Comparison of ENCODE assay signal across 9 mouse cellular contexts in the genomic region with DNA sequence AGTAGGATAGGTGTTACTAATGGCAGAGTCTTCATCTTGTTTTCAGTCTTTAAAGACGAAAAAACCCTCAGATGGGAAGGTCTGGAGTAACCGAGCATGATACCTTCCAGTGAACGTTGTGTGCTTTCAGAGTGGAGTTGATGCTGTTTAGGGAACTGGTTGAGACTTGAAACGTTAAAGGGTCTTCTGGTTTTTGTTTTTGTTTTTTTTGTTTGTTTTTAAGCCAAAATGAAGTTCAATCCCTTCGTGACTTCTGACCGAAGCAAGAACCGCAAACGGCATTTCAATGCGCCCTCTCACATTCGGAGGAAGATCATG. TPM values are rescaled to one million over a fixed set of nuclear protein-coding genes. Genes with fewer than 3 reads are reported as not detected.
DNase-seq lines count a peak whose midpoint lies in the region; ATAC-seq and TF ChIP-seq lines count a peak whose summit lies in the region.
"Had no signal": no experiment of that assay in that cellular context is flagged by ENCODE, and none has a peak within 500 bp of the region (broad histone marks: within the 10 kb centered on the region; RNA-seq: fewer than 3 reads in every experiment).

No protein-coding gene starts in this region.

- WGBS in lung, adult 2 months = 1% methylated on average over 10 of the region's 10 CpGs
- WGBS in embryonic facial prominence, embryonic 13.5 days = under 1% methylated on average over 10 of the region's 10 CpGs
- WGBS in intestine, embryonic 15.5 days = 0% methylated on average over 10 of the region's 10 CpGs
- under 1% methylated on average over 10 of the region's 10 CpGs for WGBS in neural tube, embryonic 12.5 days

- peak overlapping the region; percentile 100 for H3K9ac ChIP-seq in embryonic facial prominence, embryonic 13.5 days
- H3K9ac ChIP-seq in intestine, embryonic 15.5 days = peak overlapping the region; percentile 92
- H3K9ac ChIP-seq in neural tube, embryonic 12.5 days = peak overlapping the region; percentile 92

- no peaks in the 10 kb centered on the region; the same call in 1 of the 2 replicates for H3K4me1 ChIP-seq in lung, adult 2 months (ENCODE audit: control insufficient read depth, insufficient read depth, low read length)
- peaks cover 11% of the 10 kb centered on the region for H3K4me1 ChIP-seq in embryonic facial prominence, embryonic 13.5 days
- H3K4me1 ChIP-seq in intestine, embryonic 15.5 days (replicated peaks) = peaks cover 6% of the 10 kb centered on the region; the same call in 1 of the 2 replicates
- H3K4me1 ChIP-seq in neural tube, embryonic 12.5 days = peaks cover 8% of the 10 kb centered on the region

- no peak for TF ChIP-seq POLR2A in lung, adult 2 months (IDR thresholded peaks at IDR 0.05; ENCODE audit: borderline replicate concordance, extremely low read depth, low read depth, low read length)

- peaks cover 42% of the 10 kb centered on the region for H3K36me3 ChIP-seq in embryonic facial prominence, embryonic 13.5 days
- peaks cover 23% of the 10 kb centered on the region for H3K36me3 ChIP-seq in intestine, embryonic 15.5 days
- peaks cover 42% of the 10 kb centered on the region for H3K36me3 ChIP-seq in neural tube, embryonic 12.5 days

- TF ChIP-seq CTCF in lung, adult 2 months (IDR thresholded peaks at IDR 0.05; ENCODE audit: insufficient read depth, low read length) = no peak

- H3K4me2 ChIP-seq in embryonic facial prominence, embryonic 13.5 days = peak overlapping the region; percentile 74
- H3K4me2 ChIP-seq in intestine, embryonic 15.5 days (replicated peaks) = peak overlapping the region; percentile 64
- H3K4me2 ChIP-seq in neural tube, embryonic 12.5 days (replicated peaks) = peak overlapping the region; percentile 81

- H3K27ac ChIP-seq in embryonic facial prominence, embryonic 13.5 days = peak overlapping the region; percentile 94
- H3K27ac ChIP-seq in intestine, embryonic 15.5 days = peak overlapping the region; percentile 83
- no peak overlapping the region for H3K27ac ChIP-seq in neural tube, embryonic 12.5 days

- H3K9me3 ChIP-seq in embryonic facial prominence, embryonic 13.5 days = no peaks in the 10 kb centered on the region
- no peaks in the 10 kb centered on the region for H3K9me3 ChIP-seq in intestine, embryonic 15.5 days
- no peaks in the 10 kb centered on the region for H3K9me3 ChIP-seq in neural tube, embryonic 12.5 days

- H3K4me3 ChIP-seq in lung, adult 2 months (replicated peaks; ENCODE audit: extremely low read depth, low read depth, low read length) = peak overlapping the region; percentile 64
- peak overlapping the region; percentile 97 for H3K4me3 ChIP-seq in embryonic facial prominence, embryonic 13.5 days
- peak overlapping the region; percentile 69 for H3K4me3 ChIP-seq in intestine, embryonic 15.5 days (replicated peaks)
- H3K4me3 ChIP-seq in neural tube, embryonic 12.5 days = peak overlapping the region; percentile 92

- ATAC-seq in embryonic facial prominence, embryonic 13.5 days (ENCODE audit: insufficient number of reproducible peaks, insufficient read depth, low FRiP score, low TSS enrichment, low read depth) = no peak
- ATAC-seq in intestine, embryonic 15.5 days = no peak
- ATAC-seq in neural tube, embryonic 12.5 days (ENCODE audit: low FRiP score, low read depth) = no peak

- no peak for DNase-seq in lung, adult 2 months
- no peak for DNase-seq in lung, adult 18-20 months
- no peak for DNase-seq in urinary bladder, postnatal 4 days (ENCODE audit: low spot score in 2 of 2)
- DNase-seq in adrenal gland, postnatal 36 days = no peak
- no peak for DNase-seq in cerebellum, adult 9-11 months

- H3K27me3 ChIP-seq in embryonic facial prominence, embryonic 13.5 days = peaks cover 7% of the 10 kb centered on the region
- H3K27me3 ChIP-seq in intestine, embryonic 15.5 days (replicated peaks) = no peaks in the 10 kb centered on the region
- H3K27me3 ChIP-seq in neural tube, embryonic 12.5 days (replicated peaks) = no peaks in the 10 kb centered on the region

RNA-seq across cellular contexts. Expression of a gene that starts 0.6 kb away (rescaled TPM):
- 469 and 674 TPM in 2 replicates for polyA plus RNA-seq in lung, adult 2 months (2012; rRNA removed)
- 1,181 and 1,252 TPM in 2 replicates for polyA plus RNA-seq in embryonic facial prominence, embryonic 13.5 days (2015; fragmentation: Nextera tagmentation; extraction: Ambion mirVana)
- polyA plus RNA-seq in intestine, embryonic 15.5 days (2015; fragmentation: Nextera tagmentation; extraction: Ambion mirVana) = 1,017 and 1,034 TPM in 2 replicates
- 732 and 743 TPM in 2 replicates for polyA plus RNA-seq in neural tube, embryonic 12.5 days (2016; fragmentation: Nextera tagmentation; extraction: Ambion mirVana)
- 1,000 to 10,000 TPM; 1,232 to 1,254 TPM for total RNA-seq in adrenal gland, postnatal 36 days (2021)

RNA-seq across cellular contexts. Expression of a gene that starts 13.7 kb away (rescaled TPM):
- polyA plus RNA-seq in lung, adult 2 months (2012; rRNA removed) = 0.14 and 1.4 TPM in 2 replicates
- polyA plus RNA-seq in embryonic facial prominence, embryonic 13.5 days (2015; fragmentation: Nextera tagmentation; extraction: Ambion mirVana) = 0.26 and 0.30 TPM in 2 replicates
- polyA plus RNA-seq in intestine, embryonic 15.5 days (2015; fragmentation: Nextera tagmentation; extraction: Ambion mirVana) = 0.06 and 0.10 TPM in 2 replicates
- 0.05 TPM in 1 of 2 replicates, not detected in the other for polyA plus RNA-seq in neural tube, embryonic 12.5 days (2016; fragmentation: Nextera tagmentation; extraction: Ambion mirVana)
- total RNA-seq in adrenal gland, postnatal 36 days (2021) = under 1 TPM in 1 of 2 experiments, not detected in 1; 0.13 TPM
- total RNA-seq: layer of hippocampus, postnatal 10 days had no signal

RNA-seq across cellular contexts. Expression of a gene that starts 24.9 kb away (rescaled TPM):
- polyA plus RNA-seq in lung, adult 2 months (2012; rRNA removed) = 0.19 and 0.25 TPM in 2 replicates
- polyA plus RNA-seq in embryonic facial prominence, embryonic 13.5 days (2015; fragmentation: Nextera tagmentation; extraction: Ambion mirVana) = not detected in 2 replicates
- polyA plus RNA-seq in intestine, embryonic 15.5 days (2015; fragmentation: Nextera tagmentation; extraction: Ambion mirVana) = not detected in 2 replicates
- not detected in 2 replicates for polyA plus RNA-seq in neural tube, embryonic 12.5 days (2016; fragmentation: Nextera tagmentation; extraction: Ambion mirVana)
- total RNA-seq in adrenal gland, postnatal 36 days (2021) = under 1 TPM in 1 of 2 experiments, not detected in 1; 0.46 TPM

RNA-seq across cellular contexts. Expression of a gene that starts 30.3 kb away (rescaled TPM):
- polyA plus RNA-seq in lung, adult 2 months (2012; rRNA removed) = 74.3 and 75.3 TPM in 2 replicates
- 90.9 and 97.2 TPM in 2 replicates for polyA plus RNA-seq in embryonic facial prominence, embryonic 13.5 days (2015; fragmentation: Nextera tagmentation; extraction: Ambion mirVana)
- 69.1 and 69.5 TPM in 2 replicates for polyA plus RNA-seq in intestine, embryonic 15.5 days (2015; fragmentation: Nextera tagmentation; extraction: Ambion mirVana)
- 80.4 and 81.5 TPM in 2 replicates for polyA plus RNA-seq in neural tube, embryonic 12.5 days (2016; fragmentation: Nextera tagmentation; extraction: Ambion mirVana)
- total RNA-seq in adrenal gland, postnatal 36 days (2021) = 10 to 100 TPM; 58.4 to 81.8 TPM

RNA-seq across cellular contexts. Expression of a gene that starts 55.3 kb away (rescaled TPM):
- 359 and 419 TPM in 2 replicates for polyA plus RNA-seq in lung, adult 2 months (2012; rRNA removed)
- polyA plus RNA-seq in embryonic facial prominence, embryonic 13.5 days (2015; fragmentation: Nextera tagmentation; extraction: Ambion mirVana) = 6.7 and 7.2 TPM in 2 replicates
- polyA plus RNA-seq in intestine, embryonic 15.5 days (2015; fragmentation: Nextera tagmentation; extraction: Ambion mirVana) = 8.1 and 8.6 TPM in 2 replicates
- 8.9 and 10.5 TPM in 2 replicates for polyA plus RNA-seq in neural tube, embryonic 12.5 days (2016; fragmentation: Nextera tagmentation; extraction: Ambion mirVana)
- 10 to 100 TPM; 14.8 to 19.9 TPM for total RNA-seq in adrenal gland, postnatal 36 days (2021)
